Mouse (Mus musculus) hindbrain, postnatal 0 days (tissue): Measurements from ENCODE around the gene Senp1. TPM values are rescaled to one million over a fixed set of nuclear protein-coding genes. Genes with fewer than 3 reads are reported as not detected.
A peak's percentile ranks its signal among the peaks of the same experiment; 100 is the strongest.

Source experiments
- ATAC-seq: fragments of 200-750 bp; cut with Nextera tagmentation; 2 replicates; pipeline ENCODE4 v1.8.0; 2017; ENCODE audit warnings: mild to moderate bottlenecking, moderate TSS enrichment, moderate library complexity
- DNase-seq: peaks from one replicate; pipeline ENCODE4 v3.0.0-alpha.2; 2015; ENCODE audit warnings: low spot score
- H3K27ac ChIP-seq: fragments of 300-500 bp; sonication (generic); 2 replicates; pipeline ENCODE4 v1.5.1; 2014; ENCODE audit warnings: mild to moderate bottlenecking
- H3K27me3 ChIP-seq: fragments of 300-500 bp; sonication (generic); 2 replicates; pipeline ENCODE4 v1.6.1; 2014; ENCODE audit warnings: low read length, mixed read lengths; ENCODE audit not compliant: insufficient read depth
- H3K36me3 ChIP-seq: fragments of 300-500 bp; sonication (generic); 2 replicates; pipeline ENCODE4 v1.6.1; 2014; ENCODE audit warnings: low read length, mixed read lengths; ENCODE audit not compliant: insufficient read depth
- H3K4me1 ChIP-seq: fragments of 300-500 bp; sonication (generic); 2 replicates; pipeline ENCODE4 v1.6.1; 2014; ENCODE audit warnings: antibody characterized with exemption, low read length, mixed read lengths; ENCODE audit not compliant: insufficient read depth
- H3K4me2 ChIP-seq: fragments of 300-500 bp; sonication (generic); 2 replicates; pipeline ENCODE4 v1.6.1; 2014; ENCODE audit warnings: low read depth, mild to moderate bottlenecking, low read length, moderate library complexity, mixed read lengths
- H3K4me3 ChIP-seq: fragments of 300-500 bp; sonication (generic); 2 replicates; pipeline ENCODE4 v1.5.1; 2014; ENCODE audit warnings: low read length
- H3K9ac ChIP-seq: fragments of 300-500 bp; sonication (generic); replicated peaks from 2 replicates; pipeline ENCODE4 v1.6.1; 2014; ENCODE audit warnings: mild to moderate bottlenecking, low read length, moderate library complexity, mixed read lengths
- H3K9me3 ChIP-seq: fragments of 300-500 bp; sonication (generic); 2 replicates; pipeline ENCODE4 v1.6.1; 2016; ENCODE audit warnings: low read length, mixed read lengths
- CTCF ChIP-seq: IDR thresholded peaks from 2 replicates; pipeline ENCODE4 v1.5.1; 2016; ENCODE audit warnings: antibody characterized with exemption, control low read depth, low read depth
- WGBS: fragments of 180-500 bp; shearing (Covaris S2); extraction: QIAGEN DNeasy Blood & Tissue Kit; methylation state at CpG from one replicate; pipeline ENCODE4 v1.1.7; 2014; 5-methylcytosine and 5-hydroxymethylcytosine counted together
- polyA plus RNA-seq: library from polyadenylated mRNA; unstranded; fragments of >200 nt; fragmentation: Nextera tagmentation; extraction: Ambion mirVana; gene quantifications from 2 replicates; pipeline ENCODE4 v1.2.1, GENCODE M21; 2015
- total RNA-seq: library from RNA; depleted of rRNA; stranded (reverse); fragments of >200 nt; gene quantifications from 2 replicates; pipeline ENCODE4 v1.2.3, GENCODE M21; 2014

Senp1 gene
- total and polyA plus RNA-seq, 2 experiments from 2014 or later, result 12.5 to 15.0 TPM

- Histone ChIP-seq H3K4me1 (peaks cover 14% of the 10 kb centered on the region; the same call in 1 of the 2 replicates), H3K36me3 (peaks cover 11% of the 10 kb centered on the region; the same call in 1 of the 2 replicates), H3K4me3 (peak overlapping the region; percentile 75), H3K9me3 (no peaks in the 10 kb centered on the region), H3K4me2 (peak overlapping the region; percentile 78), H3K27ac (peak overlapping the region; percentile 83), H3K27me3 (no peaks in the 10 kb centered on the region), H3K9ac (peak overlapping the region; percentile 89)
- peak; percentile 90 for DNase-seq
- WGBS, result 2% methylated on average over 36 of the region's 37 CpGs
- peak; percentile 96 for ATAC-seq
- TF ChIP-seq CTCF, result peak; percentile 25; the same call in 1 of the 2 replicates
Observed at GRCm38 (mm10) chr15:98108297-98109152, 15.0 kb upstream of the Senp1 start.

- WGBS, result 32% methylated on average over 11 of the region's 11 CpGs
- peaks cover 14% of the 10 kb centered on the region; the same call in 1 of the 2 replicates for H3K4me1 ChIP-seq
- peak overlapping the region; percentile 83 for H3K27ac ChIP-seq
- ATAC-seq, result no peak
- peak; percentile 8 for DNase-seq
- H3K9me3 ChIP-seq, result no peaks in the 10 kb centered on the region
- TF ChIP-seq CTCF, result no peak
- H3K9ac ChIP-seq, result peak overlapping the region; percentile 89
- peak overlapping the region; percentile 78 for H3K4me2 ChIP-seq
- peaks cover 8% of the 10 kb centered on the region; the same call in 1 of the 2 replicates for H3K36me3 ChIP-seq
- H3K4me3 ChIP-seq, result peak overlapping the region; percentile 75
- H3K27me3 ChIP-seq, result no peaks in the 10 kb centered on the region
Observed at GRCm38 (mm10) chr15:98107703-98108296, 14.3 kb upstream of the Senp1 start.

GRCm38 (mm10) chr15:98107230-98107629, 13.7 kb upstream of the Senp1 start:
- DNase-seq, result no peak
- H3K36me3 ChIP-seq, result peaks cover 2% of the 10 kb centered on the region; the same call in 1 of the 2 replicates
- no peak overlapping the region for H3K9ac ChIP-seq
- H3K4me1 ChIP-seq, result peaks cover 14% of the 10 kb centered on the region; the same call in 1 of the 2 replicates
- H3K9me3 ChIP-seq, result no peaks in the 10 kb centered on the region
- H3K27me3 ChIP-seq, result no peaks in the 10 kb centered on the region
- ATAC-seq, result no peak
- WGBS, result 91% methylated on average over 6 of the region's 6 CpGs
- no peak overlapping the region for H3K4me3 ChIP-seq
- H3K4me2 ChIP-seq, result no peak overlapping the region
- no peak for TF ChIP-seq CTCF
- H3K27ac ChIP-seq, result 0 out of 2 replicates have a peak overlapping the region, but pooled peaks have one; percentile 83

- Histone ChIP-seq H3K9ac (no peak overlapping the region), H3K4me2 (no peak overlapping the region), H3K27ac (no peak overlapping the region), H3K4me3 (no peak overlapping the region), H3K36me3 (no peaks in the 10 kb centered on the region), H3K27me3 (no peaks in the 10 kb centered on the region), H3K4me1 (peaks cover 14% of the 10 kb centered on the region; the same call in 1 of the 2 replicates), H3K9me3 (no peaks in the 10 kb centered on the region)
- no peak for TF ChIP-seq CTCF
- no peak for ATAC-seq
- 78% methylated on average over 6 of the region's 6 CpGs for WGBS
- DNase-seq, result no peak
Observed at GRCm38 (mm10) chr15:98106506-98106905, 13.0 kb upstream of the Senp1 start.

- H3K36me3 ChIP-seq, result no peaks in the 10 kb centered on the region
- WGBS, result 91% methylated on average over 6 of the region's 6 CpGs
- no peak overlapping the region for H3K27ac ChIP-seq
- no peak overlapping the region for H3K9ac ChIP-seq
- DNase-seq (no peak), ATAC-seq (no peak)
- no peaks in the 10 kb centered on the region for H3K9me3 ChIP-seq
- no peak overlapping the region for H3K4me3 ChIP-seq
- TF ChIP-seq CTCF, result no peak
- no peaks in the 10 kb centered on the region for H3K27me3 ChIP-seq
- H3K4me1 ChIP-seq, result no peaks in the 10 kb centered on the region
- no peak overlapping the region for H3K4me2 ChIP-seq
Observed at GRCm38 (mm10) chr15:98102401-98102800, 8.9 kb upstream of the Senp1 start.

GRCm38 (mm10) chr15:98098519-98098918, 5.0 kb upstream of the Senp1 start:
- Histone ChIP-seq H3K9ac (no peak overlapping the region), H3K27me3 (no peaks in the 10 kb centered on the region), H3K27ac (no peak overlapping the region), H3K4me2 (no peak overlapping the region), H3K36me3 (no peaks in the 10 kb centered on the region), H3K9me3 (no peaks in the 10 kb centered on the region), H3K4me1 (0 out of 2 replicates have a peak, but pooled peaks cover 5% of the 10 kb centered on the region), H3K4me3 (no peak overlapping the region)
- 91% methylated on average over 9 of the region's 9 CpGs for WGBS
- ATAC-seq (no peak), DNase-seq (no peak)
- no peak for TF ChIP-seq CTCF
